Mouse (Mus musculus): Measurements from ENCODE around the gene Atp6v0e2. TPM values are rescaled to one million over a fixed set of nuclear protein-coding genes. Genes with fewer than 3 reads are reported as not detected.
A peak's percentile ranks its signal among the peaks of the same experiment; 100 is the strongest.

Atp6v0e2 gene
- total RNA-seq, 2 experiments from 2014 or later = 520 to 530 TPM

GRCm38 (mm10) chr6:48536091-48536490 is 1.3 kb upstream of the Atp6v0e2 start:
- intact Hi-C loops (cut with DNase I) = loop anchor here (2.0 to 5.0 kb wide), 3 partner anchors 91 to 359 kb away; partner anchors contain the start of genes Krba1 and Zfp467
- no peak for DNase-seq (ENCODE audit: low spot score in 2 of 2)

- intact Hi-C loops (cut with DNase I) = loop anchor here (5.0 kb wide), 2 partner anchors 142 to 362 kb away; partner anchors contain the start of gene Krba1
- peak; percentile 88 to 95 for DNase-seq (ENCODE audit: low spot score in 2 of 2)
Observed at GRCm38 (mm10) chr6:48538841-48539737, 1.7 kb downstream of the Atp6v0e2 start.

DNA sequence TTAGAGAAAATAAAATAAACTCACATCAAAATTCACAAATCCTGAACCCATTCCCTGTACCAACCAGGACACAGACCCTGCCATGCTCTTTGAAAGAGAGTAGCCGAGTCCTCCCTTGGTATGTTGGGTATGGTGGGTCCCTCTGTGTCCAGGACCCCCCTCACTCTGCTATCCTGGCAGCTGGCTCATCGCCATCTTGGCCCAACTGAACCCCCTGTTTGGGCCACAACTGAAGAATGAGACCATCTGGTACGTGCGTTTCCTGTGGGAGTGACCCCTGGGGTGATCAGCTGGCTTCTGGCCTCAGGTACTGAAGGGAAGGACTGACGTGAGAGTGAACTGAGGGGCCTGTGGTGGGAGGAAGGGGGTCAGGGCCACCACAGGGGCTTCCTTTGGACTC is 2.4 kb downstream of the Atp6v0e2 start:
- intact Hi-C loops (cut with DNase I) = loop anchor here (5.0 to 10.0 kb wide), 3 partner anchors 105 to 363 kb away; partner anchors contain the start of genes Gimap8 and Krba1
- DNase-seq (ENCODE audit: low spot score in 2 of 2) = no peak

DNA sequence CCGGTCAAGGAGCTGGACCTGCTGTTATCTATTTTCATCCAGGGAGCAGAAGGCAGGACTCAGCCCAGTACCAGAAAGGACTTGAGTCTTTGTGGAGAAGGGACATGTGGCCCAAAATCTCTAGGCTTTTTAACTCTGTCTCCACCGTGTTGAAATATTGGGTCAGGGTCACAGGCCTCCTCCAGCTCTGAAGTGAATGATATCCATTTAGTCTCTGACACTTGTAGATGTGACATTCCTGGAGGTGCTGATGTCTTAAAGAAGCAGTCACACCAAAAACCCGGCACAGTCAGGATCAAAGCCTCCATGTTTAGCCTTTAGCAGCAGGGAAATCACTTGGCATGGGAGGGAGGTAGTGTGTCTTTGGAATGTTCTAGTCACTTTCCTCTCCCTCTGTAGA is 3.3 kb downstream of the Atp6v0e2 start:
- intact Hi-C loops (cut with DNase I) = loop anchor here (10.0 kb wide), 1 partner anchor 104 kb away; the partner anchor contains the start of gene Gimap8
- DNase-seq (ENCODE audit: low spot score in 2 of 2) = no peak

DNA sequence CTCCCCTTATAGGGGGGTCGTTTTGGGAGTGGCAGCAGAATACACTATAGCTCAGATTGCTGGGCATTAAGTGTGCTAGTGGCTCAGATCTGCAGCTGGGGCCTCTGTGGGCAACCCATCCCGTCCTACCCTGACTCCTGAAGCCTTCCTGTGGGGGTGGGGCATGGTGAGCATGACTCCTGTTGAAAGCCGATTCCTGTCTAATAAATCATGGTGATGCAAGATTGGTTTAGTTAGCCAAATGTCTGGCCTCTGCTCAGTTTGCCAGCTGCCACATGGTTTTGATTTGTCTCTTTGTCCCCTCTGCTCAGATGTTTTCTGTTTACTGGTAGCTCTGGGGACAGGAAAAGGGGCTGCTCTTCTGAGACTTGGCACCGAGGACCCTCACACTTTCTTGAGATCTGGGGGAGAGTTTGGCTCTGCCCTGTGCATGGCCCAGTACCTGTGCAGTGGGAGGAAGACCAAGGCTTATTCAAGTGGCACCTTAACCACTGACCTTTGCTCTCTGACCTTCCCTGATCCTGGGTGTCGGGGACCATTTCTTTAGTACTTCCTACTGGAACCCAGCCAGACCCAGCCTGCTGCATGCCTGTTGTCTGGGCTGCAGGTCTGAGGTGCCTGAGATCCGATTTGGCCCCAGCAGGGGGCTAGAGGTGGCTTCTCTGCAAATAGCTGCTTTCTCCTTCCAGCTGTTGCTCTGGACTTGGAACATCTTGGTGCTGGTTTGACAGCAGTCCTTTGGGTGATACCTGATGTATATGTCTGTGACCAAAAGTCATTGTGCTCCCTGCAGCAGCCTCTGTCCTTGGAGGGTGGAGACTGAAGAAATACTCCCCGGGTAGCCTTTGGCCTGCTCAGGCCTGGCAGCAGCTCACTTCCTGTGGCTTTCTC is 4.4 kb downstream of the Atp6v0e2 start:
- intact Hi-C loops (cut with DNase I) = loop anchor here (10.0 kb wide), 1 partner anchor 103 kb away; the partner anchor contains the start of gene Gimap8
- DNase-seq (ENCODE audit: low spot score in 2 of 2) = no peak

GRCm38 (mm10) chr6:48542631-48543030 is 5.2 kb downstream of the Atp6v0e2 start:
- no peak for DNase-seq (ENCODE audit: low spot score in 2 of 2)
- intact Hi-C loops (cut with DNase I) = loop anchor here (10.0 kb wide), 1 partner anchor 102 kb away; the partner anchor contains the start of gene Gimap8

DNA sequence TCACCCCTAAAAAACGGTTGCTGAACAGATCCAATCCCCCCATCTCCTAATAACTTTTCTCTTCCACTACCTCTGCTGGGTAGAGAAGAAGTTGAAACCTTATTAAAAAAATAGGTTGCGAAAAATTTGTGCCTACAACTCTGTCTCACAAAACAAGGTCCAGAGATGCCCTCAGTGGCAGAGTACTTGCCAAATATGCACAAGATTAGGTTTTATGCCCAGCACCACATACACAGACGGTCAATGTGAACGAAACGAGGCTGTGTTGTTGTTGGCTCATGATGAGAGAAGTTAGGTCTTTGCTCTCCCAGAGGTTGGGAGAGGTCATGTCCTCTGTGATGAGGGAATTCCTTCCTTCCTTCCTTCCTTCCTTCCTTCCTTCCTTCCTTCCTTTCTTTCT is 7.8 kb downstream of the Atp6v0e2 start:
- intact Hi-C loops (cut with DNase I) = loop anchor here (10.0 kb wide), 1 partner anchor 100 kb away; the partner anchor contains the start of gene Gimap8
- DNase-seq (ENCODE audit: low spot score in 2 of 2) = no peak

DNA sequence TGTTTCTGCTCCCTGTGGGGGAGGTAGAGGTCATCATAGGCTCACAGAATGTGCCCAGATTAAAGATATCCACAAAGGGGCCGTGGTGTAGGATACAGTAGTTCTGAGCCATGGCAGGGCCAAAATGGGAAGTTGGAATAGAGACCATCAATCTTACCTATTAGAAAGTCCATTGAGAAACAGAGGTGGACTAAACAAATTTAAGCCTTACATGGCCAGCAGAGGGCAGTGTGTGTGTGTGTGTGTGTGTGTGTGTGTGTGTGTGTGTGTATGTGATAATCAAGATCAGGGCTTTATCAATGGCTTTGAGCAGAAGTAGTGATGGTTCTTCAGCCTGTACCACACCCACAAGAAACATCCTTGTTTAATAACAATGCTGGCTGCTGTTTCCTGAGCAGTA is 8.9 kb downstream of the Atp6v0e2 start:
- DNase-seq (ENCODE audit: low spot score in 2 of 2) = peak in 1 of 2 experiments; percentile 43
- intact Hi-C loops (cut with DNase I) = loop anchor here (10.0 kb wide), 1 partner anchor 99 kb away; the partner anchor contains the start of gene Gimap8

GRCm38 (mm10) chr6:48546858-48547257 is 9.4 kb downstream of the Atp6v0e2 start:
- intact Hi-C loops (cut with DNase I) = loop anchor here (10.0 kb wide), 1 partner anchor 98 kb away; the partner anchor contains the start of gene Gimap8
- no peak for DNase-seq (ENCODE audit: low spot score in 2 of 2)

DNA sequence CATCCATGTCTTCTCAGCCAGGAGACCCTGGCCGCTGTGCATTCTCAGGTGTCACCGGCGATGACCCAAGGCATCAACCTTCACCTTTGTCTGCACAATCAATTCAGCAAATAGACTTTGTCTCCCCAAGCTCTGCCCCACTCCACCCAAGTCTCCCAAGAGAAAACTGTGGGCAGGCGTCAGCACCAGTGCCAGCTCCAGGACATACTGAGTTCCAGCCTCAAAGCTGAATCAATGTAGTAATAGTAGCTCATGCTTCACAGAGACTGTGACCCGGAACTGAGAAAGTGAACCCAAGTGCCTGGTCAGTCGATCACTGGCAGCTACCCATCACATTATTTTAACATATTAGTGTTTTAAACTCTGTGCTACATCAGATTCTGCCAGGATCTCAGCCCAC is 10.9 kb downstream of the Atp6v0e2 start:
- intact Hi-C loops (cut with DNase I) = loop anchor here (10.0 kb wide), 1 partner anchor 96 kb away; the partner anchor contains the start of gene Gimap8
- no peak for DNase-seq (ENCODE audit: low spot score in 2 of 2)

DNA sequence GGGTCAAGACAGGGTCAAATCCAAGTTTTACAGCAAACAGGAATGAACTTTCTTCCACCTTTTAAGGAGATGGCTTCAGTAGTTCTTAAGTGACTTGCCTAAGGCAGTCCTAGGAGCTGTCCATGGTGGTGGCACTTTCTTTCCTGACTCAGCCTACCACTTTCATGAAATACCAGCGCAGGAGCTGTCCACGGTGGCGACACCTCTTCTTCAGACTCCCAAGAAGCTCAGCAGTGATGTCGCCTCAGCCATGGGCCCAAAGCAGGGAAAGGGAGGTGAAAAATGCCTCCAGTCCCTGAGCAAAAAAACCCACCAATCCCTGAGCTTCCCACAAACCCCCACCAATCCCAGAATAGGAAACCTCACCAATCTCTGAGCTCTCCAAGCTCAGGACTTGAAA is 15.5 kb downstream of the Atp6v0e2 start:
- DNase-seq (ENCODE audit: low spot score in 2 of 2) = no peak
- intact Hi-C loops (cut with DNase I) = no loop called here

DNA sequence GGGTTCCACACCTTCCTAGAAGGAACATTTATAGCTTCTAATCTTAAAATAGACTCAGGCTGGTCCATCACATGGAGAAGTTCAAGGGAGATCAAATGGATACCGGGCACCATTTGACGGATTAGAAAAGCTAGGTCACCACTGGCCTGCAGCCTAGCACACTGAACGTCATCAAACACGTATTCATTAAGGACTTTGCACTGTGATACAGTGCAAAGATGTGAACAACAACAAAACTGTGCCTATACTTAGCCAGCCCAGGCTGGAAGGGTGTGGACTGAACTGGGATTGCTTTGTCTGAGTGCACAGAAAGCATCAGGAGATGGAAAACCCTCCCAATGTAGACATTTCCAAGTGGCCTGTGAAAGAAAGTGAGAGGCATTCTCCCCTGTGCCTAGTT is 16.4 kb downstream of the Atp6v0e2 start:
- DNase-seq (ENCODE audit: low spot score in 2 of 2) = no peak
- intact Hi-C loops (cut with DNase I) = no loop called here

DNA sequence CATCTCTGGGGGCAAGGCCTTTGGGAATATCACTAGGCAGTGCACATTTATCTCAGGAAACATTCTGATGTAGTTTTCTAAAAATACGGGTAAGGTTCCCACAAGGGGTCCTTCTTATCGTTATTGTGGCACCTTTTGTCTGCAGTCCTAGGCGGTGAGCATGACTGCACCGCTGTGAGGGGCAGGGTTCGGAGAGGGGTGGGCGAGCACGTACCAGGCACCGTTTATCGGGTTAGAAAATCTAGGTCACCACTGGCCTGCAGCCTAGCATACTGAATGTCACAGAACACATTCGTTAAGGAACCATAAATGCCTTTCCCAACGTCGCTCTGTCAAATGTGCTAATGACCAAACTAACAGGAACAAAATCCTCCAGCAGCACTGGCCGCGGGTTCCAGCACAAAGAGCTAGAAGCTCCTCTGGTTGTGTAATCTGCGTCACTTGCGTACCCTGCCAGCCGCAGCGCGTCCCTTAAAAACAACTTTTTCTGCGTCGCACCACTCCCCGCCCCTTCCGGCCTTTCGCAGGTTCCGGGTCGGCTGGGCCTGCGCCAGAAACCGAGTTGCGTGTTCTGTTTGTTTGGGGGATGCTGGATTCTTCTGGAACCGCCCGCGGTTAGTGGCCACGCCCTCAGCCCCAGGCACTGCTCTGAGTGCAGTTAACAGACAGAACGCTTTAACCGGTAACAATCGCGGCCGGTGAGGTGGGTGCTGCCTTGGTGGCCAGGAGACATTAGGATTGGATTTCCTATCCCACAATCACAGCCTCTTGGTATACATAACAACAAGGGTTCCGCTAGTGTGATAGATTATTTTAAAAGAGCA is 17.1 kb downstream of the Atp6v0e2 start, which contains the start of gene Lrrc61:
Lrrc61 (plus strand) TSS at position 517 of the 824 bp plus-strand sequence.
- peak; percentile 97 to 99 for DNase-seq (ENCODE audit: low spot score in 2 of 2)
- intact Hi-C loops (cut with DNase I) = no loop called here

DNA sequence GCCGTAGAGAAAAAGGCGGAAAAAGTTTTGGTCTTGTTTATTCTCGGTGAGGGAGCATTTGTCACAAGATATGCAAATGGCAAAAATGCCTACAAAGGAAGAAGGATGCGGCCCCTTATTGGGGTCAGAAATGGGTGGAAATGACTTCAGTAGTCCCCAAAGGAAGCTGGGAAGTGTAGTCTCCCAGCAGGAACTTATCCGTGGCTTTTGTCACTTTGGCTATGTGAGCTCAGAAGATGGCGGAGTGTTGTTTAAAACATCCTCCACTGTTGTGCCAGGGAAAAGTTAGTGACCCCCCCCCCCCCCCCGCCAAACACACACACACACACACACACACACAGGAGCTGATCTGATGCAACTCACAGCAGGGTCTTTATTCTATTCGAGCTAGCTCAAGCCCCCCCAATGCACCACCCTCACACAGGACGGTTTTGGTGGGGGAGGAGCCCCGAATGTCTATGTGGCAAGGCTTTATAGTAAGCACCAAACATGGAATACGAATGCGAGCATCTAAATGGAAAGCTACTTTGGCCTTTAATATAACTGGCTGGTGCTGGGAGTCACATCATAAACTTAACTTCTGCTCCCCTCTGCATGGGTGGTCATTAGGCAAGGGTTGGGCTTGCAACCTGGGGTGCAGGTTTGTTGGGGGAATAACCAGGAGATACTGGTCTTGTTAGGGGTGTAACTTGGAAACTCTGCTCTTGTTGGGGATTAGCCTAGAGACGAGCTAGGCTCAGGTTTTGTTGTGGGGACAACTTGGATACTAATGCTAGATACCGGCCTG is 17.9 kb downstream of the Atp6v0e2 start:
- DNase-seq (ENCODE audit: low spot score in 2 of 2) = peak; percentile 72 to 81
- intact Hi-C loops (cut with DNase I) = no loop called here

GRCm38 (mm10) chr6:48555956-48556355 is 18.5 kb downstream of the Atp6v0e2 start:
- no peak for DNase-seq (ENCODE audit: low spot score in 2 of 2)
- intact Hi-C loops (cut with DNase I) = no loop called here

DNA sequence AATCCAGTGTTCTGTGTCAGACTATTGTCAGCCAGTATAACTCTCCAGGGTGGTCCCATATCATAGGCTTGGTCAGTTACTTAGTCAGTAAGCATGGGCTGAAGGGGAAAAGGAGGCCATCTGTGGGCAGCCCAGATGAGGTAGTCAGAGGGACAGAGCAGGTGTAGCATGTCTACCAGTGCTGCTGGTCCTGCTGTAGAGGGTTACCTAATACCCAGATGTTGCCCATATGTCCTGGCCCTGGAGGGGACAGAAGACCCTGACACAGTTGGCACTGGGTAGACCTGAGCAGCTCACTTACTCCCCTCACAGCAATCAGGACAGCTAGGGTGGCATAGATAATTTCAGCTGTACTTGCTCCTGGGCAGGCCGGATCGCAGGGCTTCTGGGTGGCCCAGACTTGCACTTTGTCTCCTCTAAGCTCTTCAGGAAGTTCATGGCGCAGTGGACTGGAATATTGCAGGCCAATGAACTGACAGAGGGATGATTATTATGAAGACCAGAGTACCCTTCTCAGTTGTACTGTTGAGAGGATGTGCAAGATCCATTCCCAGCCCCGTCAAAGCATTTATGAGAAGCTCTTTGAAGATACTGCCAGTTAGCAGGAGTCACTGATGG is 28.4 kb downstream of the Atp6v0e2 start:
- DNase-seq (ENCODE audit: low spot score in 2 of 2) = no peak
- intact Hi-C loops (cut with DNase I) = no loop called here

DNA sequence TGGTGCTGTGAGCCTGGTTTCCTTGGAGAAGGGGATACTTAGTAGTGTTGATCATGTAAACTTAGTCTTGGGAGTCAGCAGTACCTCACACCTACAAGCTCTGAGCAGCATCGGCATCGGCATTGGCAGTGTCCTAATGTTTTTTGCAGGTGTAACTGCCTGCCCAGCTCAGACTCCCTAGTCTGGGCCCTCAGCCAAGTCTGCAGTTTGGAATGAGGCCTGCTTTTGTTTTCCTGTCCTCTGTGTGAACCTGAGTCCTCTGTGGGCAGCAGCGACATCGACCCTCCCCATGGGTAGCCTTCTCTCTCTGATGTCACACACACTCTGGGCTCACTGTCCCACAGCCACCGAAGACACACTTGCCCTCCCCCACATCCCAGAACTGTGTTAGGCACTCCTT is 28.9 kb downstream of the Atp6v0e2 start:
- DNase-seq (ENCODE audit: low spot score in 2 of 2) = no peak
- intact Hi-C loops (cut with DNase I) = no loop called here

Data from left cerebral cortex, postnatal 14 days (tissue).